Mouse (Mus musculus): ENCODE measurements around the gene Mrm3. TPM values are rescaled to one million over a fixed set of nuclear protein-coding genes. Genes with fewer than 3 reads are reported as not detected.

The Mrm3 gene
- polyA plus RNA-seq (2017; shearing (Covaris generic)) = 13.9 TPM

GRCm38 (mm10) chr11:76242901-76243810 is at the start of gene Mrm3, which contains the start of gene Glod4:
Gene Mrm3, plus strand, starts transcription at chr11:76243715.
Gene Glod4, minus strand, starts transcription at chr11:76243725.

GRCm38 (mm10) chr11:76217390-76217800 is 26.1 kb upstream of the Mrm3 start, which contains the start of the genes Dbil5 and Gemin4:
Gene Dbil5, plus strand, starts transcription at chr11:76217608.
Gene Gemin4, minus strand, starts transcription at chr11:76217664.

Other genes with a start within 250 kb of the Mrm3 start
- gene 1700016K19Rik, start 243.8 kb upstream of the Mrm3 start, polyA plus RNA-seq (2017; shearing (Covaris generic)) = not detected
- gene Rflnb, start 215.9 kb upstream of the Mrm3 start, polyA plus RNA-seq (2017; shearing (Covaris generic)) = 171 TPM
- 42.8 TPM for gene Vps53, start 64.1 kb upstream of the Mrm3 start, polyA plus RNA-seq (2017; shearing (Covaris generic))
- gene Fam57a, start 64.0 kb upstream of the Mrm3 start, polyA plus RNA-seq (2017; shearing (Covaris generic)) = 1.4 TPM
- not detected for gene Dbil5, start 26.1 kb upstream of the Mrm3 start, polyA plus RNA-seq (2017; shearing (Covaris generic))
- gene Gemin4, start 26.1 kb upstream of the Mrm3 start, polyA plus RNA-seq (2017; shearing (Covaris generic)) = 10.9 TPM
- gene Glod4, start within 50 bp of the Mrm3 start, polyA plus RNA-seq (2017; shearing (Covaris generic)) = 40.2 TPM
- 2.5 TPM for gene Nxn, start 155.4 kb downstream of the Mrm3 start, polyA plus RNA-seq (2017; shearing (Covaris generic))
- gene Timm22, start 163.2 kb downstream of the Mrm3 start, polyA plus RNA-seq (2017; shearing (Covaris generic)) = 23.7 TPM

Data from naive thymus-derived CD4-positive, alpha-beta T cell, adult 5 months (primary cell).